8 mouse cellular contexts compared by ENCODE assay signal in genomic region chr6:17583982-17584381, GRCm38 (mm10). TPM values are rescaled to one million over a fixed set of nuclear protein-coding genes. Genes with fewer than 3 reads are reported as not detected.
DNase-seq lines count a peak whose midpoint lies in the region; ATAC-seq and TF ChIP-seq lines count a peak whose summit lies in the region.

No protein-coding gene starts in this region.

- no peaks in the 10 kb centered on the region for H3K36me3 ChIP-seq in forebrain, postnatal 0 days (ENCODE audit: insufficient read depth)
- H3K36me3 ChIP-seq in liver, embryonic 16.5 days (ENCODE audit: control insufficient read depth, insufficient read depth): no peaks in the 10 kb centered on the region
- H3K36me3 ChIP-seq in neural tube, embryonic 12.5 days: no peaks in the 10 kb centered on the region

- H3K27ac ChIP-seq in forebrain, postnatal 0 days (ENCODE audit: low read depth, low read length): no peak overlapping the region
- H3K27ac ChIP-seq in liver, embryonic 16.5 days (ENCODE audit: low read length): no peak overlapping the region
- H3K27ac ChIP-seq in neural tube, embryonic 12.5 days: no peak overlapping the region

- 21% methylated on average over 13 of the region's 13 CpGs for WGBS in forebrain, postnatal 0 days
- 22% methylated on average over 13 of the region's 13 CpGs for WGBS in liver, embryonic 16.5 days (ENCODE audit: insufficient replicate concordance)
- WGBS in neural tube, embryonic 12.5 days: 36% methylated on average over 13 of the region's 13 CpGs

- peak overlapping the region; percentile 50 for H3K4me2 ChIP-seq in forebrain, postnatal 0 days (ENCODE audit: low read depth)
- H3K4me2 ChIP-seq in liver, embryonic 16.5 days (ENCODE audit: low read depth, low read length): peak overlapping the region; percentile 48
- peak overlapping the region; percentile 53 for H3K4me2 ChIP-seq in neural tube, embryonic 12.5 days (replicated peaks)

- peak; percentile 74; the same call in 1 of the 2 replicates for ATAC-seq in forebrain, postnatal 0 days
- peak; percentile 56; the same call in 1 of the 2 replicates for ATAC-seq in liver, embryonic 16.5 days (ENCODE audit: low read depth)
- ATAC-seq in neural tube, embryonic 12.5 days (ENCODE audit: low FRiP score, low read depth): peak; percentile 88

- H3K9me3 ChIP-seq in forebrain, postnatal 0 days (ENCODE audit: low read length): no peaks in the 10 kb centered on the region
- no peaks in the 10 kb centered on the region for H3K9me3 ChIP-seq in liver, embryonic 16.5 days (replicated peaks; ENCODE audit: control insufficient read depth, low read length)
- no peaks in the 10 kb centered on the region for H3K9me3 ChIP-seq in neural tube, embryonic 12.5 days

- peak overlapping the region; percentile 35 for H3K4me3 ChIP-seq in forebrain, postnatal 0 days (ENCODE audit: low read depth, low read length)
- H3K4me3 ChIP-seq in liver, embryonic 16.5 days (ENCODE audit: low read depth, low read length): peak overlapping the region; percentile 25; the same call in 1 of the 2 replicates
- H3K4me3 ChIP-seq in neural tube, embryonic 12.5 days: 0 out of 2 replicates have a peak overlapping the region, but pooled peaks have one; percentile 21

- H3K27me3 ChIP-seq in forebrain, postnatal 0 days (ENCODE audit: insufficient read depth, low read length): no peaks in the 10 kb centered on the region
- H3K27me3 ChIP-seq in liver, embryonic 16.5 days (ENCODE audit: control insufficient read depth, insufficient read depth, low read depth, low read length): no peaks in the 10 kb centered on the region
- H3K27me3 ChIP-seq in neural tube, embryonic 12.5 days (replicated peaks): no peaks in the 10 kb centered on the region

- intact Hi-C loops in heart, postnatal 25 days (cut with DNase I): loop anchor here (10.0 kb wide), 1 partner anchor 559 kb away; no protein-coding TSS in a partner anchor

- H3K9ac ChIP-seq in forebrain, postnatal 0 days: 0 out of 2 replicates have a peak overlapping the region, but pooled peaks have one; percentile 28
- H3K9ac ChIP-seq in liver, embryonic 16.5 days (ENCODE audit: low read depth, low read length): no peak overlapping the region
- no peak overlapping the region for H3K9ac ChIP-seq in neural tube, embryonic 12.5 days

- no peaks in the 10 kb centered on the region for H3K4me1 ChIP-seq in forebrain, postnatal 0 days (ENCODE audit: insufficient read depth)
- no peaks in the 10 kb centered on the region; the same call in 1 of the 2 replicates for H3K4me1 ChIP-seq in liver, embryonic 16.5 days (ENCODE audit: control insufficient read depth, low read depth, low read length)
- peaks cover under 1% of the 10 kb centered on the region; the same call in 1 of the 2 replicates for H3K4me1 ChIP-seq in neural tube, embryonic 12.5 days

- DNase-seq in MEL-GATA-1-ER (ENCODE audit: extremely low read depth, low read depth): peak; percentile 42
- peak; percentile 31 to 40 for DNase-seq in cerebellum, adult 18-20 months
- DNase-seq in forebrain, postnatal 0 days: peak; percentile 58
- peak; percentile 63 for DNase-seq in heart, postnatal 25 days (ENCODE audit: low spot score)
- peak; percentile 83 to 85 for DNase-seq in kidney, postnatal 4 days
- peak; percentile 6 to 10 for DNase-seq in thymus, postnatal 36 days

- no peak for TF ChIP-seq CTCF in forebrain, postnatal 0 days (IDR thresholded peaks at IDR 0.05; ENCODE audit: low read depth)

RNA-seq across cellular contexts. Expression of gene Capza2, which starts 52.1 kb away (rescaled TPM):
- total RNA-seq in forebrain, postnatal 0 days (2014; rRNA removed): 204 and 233 TPM in 2 replicates
- 268 and 280 TPM in 2 replicates for polyA plus RNA-seq in forebrain, postnatal 0 days (2015; fragmentation: Nextera tagmentation; extraction: Ambion mirVana)
- 100 to 1,000 TPM; 141 to 158 TPM for total RNA-seq in heart, postnatal 25 days (2021)
- polyA plus RNA-seq in liver, embryonic 16.5 days (2015; fragmentation: Nextera tagmentation; extraction: Ambion mirVana): 80.9 and 88.3 TPM in 2 replicates
- 229 and 258 TPM in 2 replicates for polyA plus RNA-seq in neural tube, embryonic 12.5 days (2016; fragmentation: Nextera tagmentation; extraction: Ambion mirVana)

Comparison
In these comparisons a context has a peak if more than half of its experiments do, and no peak if none do; other contexts are left out.
1. DNase-seq: peak in every context shown above with its lines; median percentile 84 in kidney, postnatal 4 days; 63 in heart, postnatal 25 days; 58 in forebrain, postnatal 0 days; 42 in MEL-GATA-1-ER; 36 in cerebellum, adult 18-20 months; 8 in thymus, postnatal 36 days.